Mouse (Mus musculus): ENCODE results near the gene Rps15a. TPM values are rescaled to one million over a fixed set of nuclear protein-coding genes. Genes with fewer than 3 reads are reported as not detected.
A peak's percentile ranks its signal among the peaks of the same experiment; 100 is the strongest.

The Rps15a gene
- total and polyA plus RNA-seq, 3 experiments: 774 to 3,118 (median 2,996) TPM

DNA sequence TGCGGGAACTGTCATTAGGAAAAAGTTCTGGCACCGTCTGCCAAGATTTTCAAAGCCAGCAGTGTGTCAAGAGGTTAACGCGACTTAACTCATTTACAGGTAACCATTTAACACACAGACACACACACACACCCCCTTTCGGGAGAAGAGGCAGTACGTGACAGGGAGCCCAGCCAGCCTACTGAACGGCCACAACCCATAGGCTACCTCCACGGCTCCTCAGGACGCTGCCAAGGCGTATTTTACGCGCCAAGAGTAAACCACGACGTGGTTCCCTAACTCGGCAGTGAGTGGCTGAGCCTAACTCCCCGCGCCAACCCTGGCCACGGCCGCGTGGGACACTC is 483 bp downstream of the Rps15a start:
- Histone ChIP-seq H3K9ac (ENCODE audit: insufficient read depth, low read depth) (peak overlapping the region; percentile 83), H3K9me3 (replicated peaks; ENCODE audit: low read length) (no peaks in the 10 kb centered on the region), H3K36me3 (replicated peaks in 1 of 2; ENCODE audit: control insufficient read depth in 1 of 2, insufficient read depth in 1 of 2, low read length in 1 of 2) (peaks cover 58 to 76% of the 10 kb centered on the region in 2 experiments), H3K4me3 (replicated peaks in 1 of 3; ENCODE audit: low read depth in 2 of 3, low read length in 2 of 3, poor library complexity in 1 of 3) (peak overlapping the region; percentile 83 to 90 (median 85)), H3K4me1 (ENCODE audit: control insufficient read depth in 1 of 2, insufficient read depth in 2 of 2) (peaks cover 7 to 55% of the 10 kb centered on the region in 2 experiments), H3K27me3 (replicated peaks) (no peaks in the 10 kb centered on the region), H3K79me2 (replicated peaks; ENCODE audit: control insufficient read depth, extremely low read depth, insufficient read depth, poor library complexity, severe bottlenecking) (peaks cover 54% of the 10 kb centered on the region), H3K4me2 (ENCODE audit: insufficient read depth, low read depth, poor library complexity, severe bottlenecking) (0 out of 2 replicates have a peak overlapping the region, but pooled peaks have one; percentile 97), H3K27ac (ENCODE audit: insufficient read depth, low read depth) (peak overlapping the region; percentile 61)
- TF ChIP-seq JUN (IDR thresholded peaks at IDR 0.05; ENCODE audit: insufficient read depth, low read depth, low read length) (no peak), ZNF384 (IDR thresholded peaks at IDR 0.05; ENCODE audit: low read depth, low read length) (no peak), RAD21 (IDR thresholded peaks at IDR 0.05; ENCODE audit: low read depth, low read length) (no peak), PAX5 (IDR thresholded peaks at IDR 0.05; ENCODE audit: low read length) (no peak)
- dilution Hi-C loops (cut with MboI; ENCODE audit: extremely low pct_ligation_motif_present, extremely low pct_unique_long_range_greater_than_20kb, low sequenced_read_pairs): no loop called here
- in situ Hi-C loops (cut with MboI; ENCODE audit: low pct_ligation_motif_present, low pct_unique_long_range_greater_than_20kb, low sequenced_read_pairs): loop anchor here (25.0 kb wide), 2 partner anchors 628 to 703 kb away; no protein-coding TSS in a partner anchor
- no peak for DNase-seq (ENCODE audit: extremely low read depth)

DNA sequence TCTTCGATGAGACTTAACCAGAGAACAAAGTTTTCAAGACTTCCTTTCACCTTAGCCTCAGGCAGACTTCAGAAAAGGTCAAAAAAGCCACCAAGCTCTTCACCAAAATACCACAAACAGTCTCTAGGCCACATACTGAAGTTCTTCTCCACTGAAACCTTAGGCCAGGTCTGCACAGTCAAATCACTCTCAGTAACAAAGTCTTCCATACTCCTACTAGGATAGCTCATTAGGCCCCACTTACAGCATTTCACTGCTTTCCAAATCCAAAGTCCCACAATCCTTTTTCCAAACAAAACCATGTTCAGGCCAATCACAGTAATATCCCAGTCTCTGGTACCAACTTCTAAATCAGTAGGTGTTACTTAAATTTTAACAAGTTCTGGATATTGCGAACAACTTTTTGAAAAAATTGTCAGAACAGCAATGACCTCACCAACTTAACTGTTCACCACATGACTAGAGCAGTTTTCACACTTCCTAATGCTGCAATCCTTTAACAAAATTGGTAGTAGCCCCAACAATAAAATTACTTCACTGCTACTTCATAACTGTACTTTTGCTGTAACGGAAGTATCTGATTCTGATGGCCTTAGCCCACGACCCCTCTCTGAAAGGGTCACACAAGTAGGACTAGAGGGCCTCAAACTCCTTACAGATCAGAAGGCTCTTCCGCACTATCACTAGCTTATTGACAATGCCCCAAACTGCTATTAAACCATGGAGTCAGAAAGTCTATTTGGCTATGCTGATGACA is 2.3 kb downstream of the Rps15a start:
- Histone ChIP-seq H3K79me2 (replicated peaks; ENCODE audit: control insufficient read depth, extremely low read depth, insufficient read depth, poor library complexity, severe bottlenecking) (peaks cover 72% of the 10 kb centered on the region), H3K36me3 (replicated peaks in 1 of 2; ENCODE audit: control insufficient read depth in 1 of 2, insufficient read depth in 1 of 2, low read length in 1 of 2) (peaks cover 56 to 76% of the 10 kb centered on the region in 2 experiments), H3K4me3 (replicated peaks in 1 of 3; ENCODE audit: low read depth in 2 of 3, low read length in 2 of 3, poor library complexity in 1 of 3) (peak overlapping the region; percentile 83 to 90 (median 85)), H3K4me1 (ENCODE audit: control insufficient read depth in 1 of 2, insufficient read depth in 2 of 2) (peaks cover 10 to 53% of the 10 kb centered on the region in 2 experiments), H3K4me2 (ENCODE audit: insufficient read depth, low read depth, poor library complexity, severe bottlenecking) (peak overlapping the region; percentile 97), H3K27me3 (replicated peaks) (no peaks in the 10 kb centered on the region), H3K9me3 (replicated peaks; ENCODE audit: low read length) (no peaks in the 10 kb centered on the region), H3K9ac (ENCODE audit: insufficient read depth, low read depth) (peak overlapping the region; percentile 83), H3K27ac (ENCODE audit: insufficient read depth, low read depth) (no peak overlapping the region)
- no peak for DNase-seq (ENCODE audit: extremely low read depth)
- in situ Hi-C loops (cut with MboI; ENCODE audit: low pct_ligation_motif_present, low pct_unique_long_range_greater_than_20kb, low sequenced_read_pairs) (loop anchor here (25.0 kb wide), 2 partner anchors 626 to 701 kb away; no protein-coding TSS in a partner anchor), dilution Hi-C loops (cut with MboI; ENCODE audit: extremely low pct_ligation_motif_present, extremely low pct_unique_long_range_greater_than_20kb, low sequenced_read_pairs) (no loop called here)
- TF ChIP-seq CHD1 (IDR thresholded peaks at IDR 0.05; ENCODE audit: low read depth, low read length): peak; percentile 74; the same call in 1 of the 2 replicates
- TF ChIP-seq SIN3A (IDR thresholded peaks at IDR 0.05; ENCODE audit: low read length): peak; percentile 75
- TF ChIP-seq TCF12 (IDR thresholded peaks at IDR 0.05; ENCODE audit: low read depth, low read length): no peak
- 0 out of 2 replicates have a peak, but pooled peaks have one; percentile 33 for TF ChIP-seq POLR2AphosphoS2 (IDR thresholded peaks at IDR 0.05; ENCODE audit: low read depth, low read length)
- no peak for TF ChIP-seq ZC3H11A (IDR thresholded peaks at IDR 0.05; ENCODE audit: low read depth, low read length)

GRCm38 (mm10) chr7:118111128-118111527 is 4.9 kb downstream of the Rps15a start:
- peak overlapping the region; percentile 83 for H3K9ac ChIP-seq (ENCODE audit: insufficient read depth, low read depth)
- TF ChIP-seq POLR2AphosphoS2 (IDR thresholded peaks at IDR 0.05; ENCODE audit: low read depth, low read length): peak; percentile 55; the same call in 1 of the 2 replicates
- TF ChIP-seq JUN (IDR thresholded peaks at IDR 0.05; ENCODE audit: insufficient read depth, low read depth, low read length): no peak
- peak overlapping the region; percentile 97 for H3K4me2 ChIP-seq (ENCODE audit: insufficient read depth, low read depth, poor library complexity, severe bottlenecking)
- H3K27ac ChIP-seq (ENCODE audit: insufficient read depth, low read depth): no peak overlapping the region
- peaks cover 87% of the 10 kb centered on the region for H3K79me2 ChIP-seq (replicated peaks; ENCODE audit: control insufficient read depth, extremely low read depth, insufficient read depth, poor library complexity, severe bottlenecking)
- peaks cover 74 to 95% of the 10 kb centered on the region in 2 experiments for H3K36me3 ChIP-seq (replicated peaks in 1 of 2; ENCODE audit: control insufficient read depth in 1 of 2, insufficient read depth in 1 of 2, low read length in 1 of 2)
- peaks cover 12 to 60% of the 10 kb centered on the region in 2 experiments for H3K4me1 ChIP-seq (ENCODE audit: control insufficient read depth in 1 of 2, insufficient read depth in 2 of 2)
- no peak for DNase-seq (ENCODE audit: extremely low read depth)
- in situ Hi-C loops (cut with MboI; ENCODE audit: low pct_ligation_motif_present, low pct_unique_long_range_greater_than_20kb, low sequenced_read_pairs): loop anchor here (25.0 kb wide), 2 partner anchors 624 to 699 kb away; no protein-coding TSS in a partner anchor
- no peaks in the 10 kb centered on the region for H3K27me3 ChIP-seq (replicated peaks)
- H3K4me3 ChIP-seq (replicated peaks in 1 of 3; ENCODE audit: low read depth in 2 of 3, low read length in 2 of 3, poor library complexity in 1 of 3): peak overlapping the region in 2 of 3 experiments; percentile 56 to 85
- dilution Hi-C loops (cut with MboI; ENCODE audit: extremely low pct_ligation_motif_present, extremely low pct_unique_long_range_greater_than_20kb, low sequenced_read_pairs): no loop called here
- H3K9me3 ChIP-seq (replicated peaks; ENCODE audit: low read length): no peaks in the 10 kb centered on the region
